Mouse (Mus musculus): ENCODE results near the gene Opa1.
A peak's percentile ranks its signal among the peaks of the same experiment; 100 is the strongest.

Opa1 gene

GRCm38 (mm10) chr16:29579167-29579786 is at the start of gene Opa1:
Gene Opa1 (plus strand): TSS chr16:29579334.
- peak; percentile 99 for DNase-seq (ENCODE audit: low spot score)

GRCm38 (mm10) chr16:29533641-29534040 is 45.5 kb upstream of the Opa1 start:
- no peak for DNase-seq (ENCODE audit: low spot score)

- DNase-seq (ENCODE audit: low spot score) = no peak
These were observed 43.3 kb upstream of the Opa1 start for GRCm38 (mm10) chr16:29535866-29536265.

- peak; percentile 15 for DNase-seq (ENCODE audit: low spot score)
These were observed 42.5 kb upstream of the Opa1 start for GRCm38 (mm10) chr16:29536411-29537204.

- DNase-seq (ENCODE audit: low spot score) = no peak
These were observed 39.2 kb upstream of the Opa1 start for GRCm38 (mm10) chr16:29539906-29540305.

GRCm38 (mm10) chr16:29541261-29541683 is 37.9 kb upstream of the Opa1 start:
- peak; percentile 9 for DNase-seq (ENCODE audit: low spot score)

GRCm38 (mm10) chr16:29544829-29545228 is 34.3 kb upstream of the Opa1 start, which contains the start of gene Atp13a4:
Gene Atp13a4 (minus strand): TSS chr16:29544864.
- DNase-seq (ENCODE audit: low spot score) = no peak

- no peak for DNase-seq (ENCODE audit: low spot score)
These were observed 19.5 kb upstream of the Opa1 start for GRCm38 (mm10) chr16:29559667-29560066.

GRCm38 (mm10) chr16:29560454-29560853 is 18.7 kb upstream of the Opa1 start:
- DNase-seq (ENCODE audit: low spot score) = no peak

GRCm38 (mm10) chr16:29560869-29561268 is 18.3 kb upstream of the Opa1 start:
- peak; percentile 58 for DNase-seq (ENCODE audit: low spot score)

GRCm38 (mm10) chr16:29574013-29574412 is 5.1 kb upstream of the Opa1 start:
- DNase-seq (ENCODE audit: low spot score) = no peak

- DNase-seq (ENCODE audit: low spot score) = no peak
These were observed 3.5 kb upstream of the Opa1 start for GRCm38 (mm10) chr16:29575620-29576019.

- DNase-seq (ENCODE audit: low spot score) = peak; percentile 24
These were observed 648 bp downstream of the Opa1 start for GRCm38 (mm10) chr16:29579787-29580176.

- no peak for DNase-seq (ENCODE audit: low spot score)
These were observed 13.0 kb downstream of the Opa1 start for GRCm38 (mm10) chr16:29592171-29592570.

GRCm38 (mm10) chr16:29597122-29597521 is 18.0 kb downstream of the Opa1 start:
- no peak for DNase-seq (ENCODE audit: low spot score)

- DNase-seq (ENCODE audit: low spot score) = peak; percentile 58
These were observed 26.4 kb downstream of the Opa1 start for GRCm38 (mm10) chr16:29605546-29605945.

- DNase-seq (ENCODE audit: low spot score) = no peak
These were observed 28.0 kb downstream of the Opa1 start for GRCm38 (mm10) chr16:29607131-29607530.

GRCm38 (mm10) chr16:29614762-29615161 is 35.6 kb downstream of the Opa1 start:
- no peak for DNase-seq (ENCODE audit: low spot score)

GRCm38 (mm10) chr16:29629053-29629452 is 49.9 kb downstream of the Opa1 start:
- no peak for DNase-seq (ENCODE audit: low spot score)

GRCm38 (mm10) chr16:29635780-29636179 is 56.6 kb downstream of the Opa1 start:
- no peak for DNase-seq (ENCODE audit: low spot score)

- no peak for DNase-seq (ENCODE audit: low spot score)
These were observed 63.2 kb downstream of the Opa1 start for GRCm38 (mm10) chr16:29642376-29642775.

- no peak for DNase-seq (ENCODE audit: low spot score)
These were observed 65.7 kb downstream of the Opa1 start for GRCm38 (mm10) chr16:29644871-29645270.

GRCm38 (mm10) chr16:29646202-29646601 is 67.1 kb downstream of the Opa1 start:
- DNase-seq (ENCODE audit: low spot score) = no peak

All from layer of hippocampus, adult 11-12 months (tissue).